Mouse (Mus musculus) left cerebral cortex, adult 11 months (tissue): ENCODE measurements around the gene Ppp1r12b.

Experiments used
- DNase-seq: peaks from one replicate; pipeline ENCODE4 v3.0.0; 2022; ENCODE audit warnings: low spot score

The Ppp1r12b gene

DNA sequence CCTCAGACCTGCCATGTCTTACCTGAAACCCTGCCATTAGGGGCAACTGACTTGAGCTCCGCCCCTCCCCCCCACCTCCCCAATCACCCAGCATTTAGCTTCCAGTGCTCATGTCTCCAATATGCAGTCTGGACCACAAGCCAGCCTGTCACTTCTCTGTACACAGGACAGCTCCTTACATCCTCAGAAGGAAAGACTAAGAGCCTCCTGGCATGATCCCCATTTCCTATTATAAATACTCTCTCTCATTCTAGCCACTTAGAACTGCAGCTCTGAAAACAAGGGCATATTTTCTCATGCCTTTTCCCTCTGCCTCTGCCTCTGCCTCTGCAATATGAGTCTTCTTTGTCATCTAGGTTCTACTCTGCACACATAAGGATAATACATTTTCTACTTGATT is 159.7 kb downstream of the Ppp1r12b start:
- no peak for DNase-seq

GRCm38 (mm10) chr1:134791456-134791855 is 164.3 kb downstream of the Ppp1r12b start:
- no peak for DNase-seq

DNA sequence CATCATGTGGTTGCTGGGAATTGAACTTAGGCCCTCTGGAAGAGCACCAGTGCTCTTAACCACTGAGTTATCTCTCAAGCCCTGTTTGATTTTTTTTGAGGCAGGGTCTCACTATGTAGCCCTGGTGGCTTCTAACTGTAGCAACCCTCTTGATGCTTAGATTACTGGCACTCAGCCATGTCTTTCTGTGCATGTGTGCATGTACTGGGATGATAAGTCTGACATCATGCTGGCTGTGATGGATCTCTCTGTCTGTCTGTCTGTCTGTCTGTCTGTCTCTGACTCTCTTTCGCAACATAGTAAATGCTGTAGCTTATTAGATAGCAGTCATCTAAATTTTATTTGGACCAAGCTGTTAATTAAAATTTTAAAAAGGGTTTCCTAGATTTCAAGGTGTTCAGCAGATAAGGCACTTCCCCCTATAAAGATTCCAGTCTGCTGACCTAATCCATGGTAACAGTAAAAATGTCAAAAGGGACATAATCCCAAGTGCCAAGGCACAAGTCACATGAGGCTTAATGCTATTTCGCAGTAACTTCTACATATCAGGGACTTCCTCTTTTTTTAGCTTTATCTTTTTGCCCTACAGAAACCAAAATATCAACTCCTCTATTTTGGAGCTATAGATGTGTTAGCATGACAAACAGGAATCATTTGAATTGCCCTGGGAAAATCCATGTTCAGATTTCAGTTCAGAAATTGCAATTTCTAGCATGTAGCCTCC is 164.9 kb downstream of the Ppp1r12b start:
- no peak for DNase-seq

DNA sequence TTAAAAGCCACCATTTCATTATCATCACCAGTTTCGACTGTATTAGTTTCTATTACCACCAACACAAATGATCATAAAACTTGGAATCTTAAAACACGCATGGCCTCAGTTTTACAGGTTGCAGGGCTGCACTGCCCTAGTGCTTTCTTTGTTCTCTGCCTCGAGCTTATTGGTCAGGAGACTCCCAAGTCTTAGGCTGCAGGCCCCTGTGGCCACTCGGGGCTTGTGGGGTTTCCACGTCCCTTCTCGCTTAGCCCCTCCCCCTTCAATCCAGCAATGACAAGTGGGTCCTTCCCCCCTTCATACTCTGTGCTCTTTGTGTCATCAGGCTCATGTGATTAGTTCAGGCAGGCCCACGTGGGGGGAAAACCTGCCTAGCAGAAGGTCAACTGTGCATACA is 167.6 kb downstream of the Ppp1r12b start:
- DNase-seq: no peak

- DNase-seq: no peak
Observed at GRCm38 (mm10) chr1:134784911-134785310, 170.8 kb downstream of the Ppp1r12b start.

DNA sequence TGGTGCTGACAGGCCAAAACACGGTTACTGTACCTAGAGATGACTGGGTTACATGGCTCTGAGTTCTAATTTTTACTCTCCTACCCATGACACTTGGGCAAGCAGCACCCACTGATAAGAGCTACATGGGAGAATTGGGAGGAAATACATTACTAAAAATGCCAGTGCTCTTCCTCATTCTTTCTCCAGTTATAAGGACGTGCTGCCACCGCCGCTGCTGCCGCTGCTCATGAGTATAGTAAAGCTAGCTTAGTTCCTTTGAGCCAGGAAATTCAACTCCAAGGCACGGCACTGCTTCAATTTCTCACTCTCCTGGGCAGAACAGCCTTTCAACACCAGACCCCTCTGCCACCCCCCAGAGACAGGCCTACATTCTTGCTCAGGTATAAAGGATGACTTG is 171.3 kb downstream of the Ppp1r12b start:
- no peak for DNase-seq

DNA sequence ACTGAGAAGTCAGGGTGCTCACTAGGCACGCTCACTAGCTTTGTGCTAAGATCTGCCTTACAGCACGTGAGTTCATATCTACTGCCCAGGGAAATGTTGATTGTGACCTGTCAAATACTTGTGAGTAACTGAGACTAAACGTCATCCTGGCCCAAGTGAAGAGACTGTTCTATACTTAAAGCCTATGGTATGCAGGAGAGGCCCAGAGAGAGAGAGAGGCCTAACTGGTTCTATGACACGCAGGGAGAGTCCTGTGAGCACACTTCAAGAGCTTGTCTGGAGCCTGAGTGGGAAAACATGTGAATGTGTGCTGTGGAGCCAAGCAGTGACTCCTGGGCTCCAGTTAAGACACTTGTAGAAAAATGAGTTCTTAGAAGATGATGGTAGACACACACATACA is 171.8 kb downstream of the Ppp1r12b start:
- DNase-seq: no peak

DNA sequence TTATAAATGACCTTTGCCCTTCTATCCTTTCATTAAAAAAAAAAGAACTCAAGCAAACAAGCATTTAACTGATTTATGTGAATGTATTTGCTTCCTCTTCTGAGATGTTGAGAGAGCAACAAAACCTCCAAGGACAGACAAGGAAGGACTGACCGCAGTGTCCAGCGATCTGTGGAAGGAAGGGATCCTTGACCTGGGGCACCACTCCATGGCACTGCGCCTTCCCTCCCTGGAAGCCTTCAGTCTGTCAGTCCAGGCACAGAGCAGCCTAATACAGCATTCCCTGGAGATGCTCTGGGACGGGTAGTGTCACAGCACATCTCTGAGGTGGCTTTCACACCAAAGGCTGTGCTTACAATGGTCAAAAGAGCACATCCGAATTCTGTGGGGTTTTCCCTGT is 172.9 kb downstream of the Ppp1r12b start:
- DNase-seq: no peak

- DNase-seq: no peak
Observed at GRCm38 (mm10) chr1:134777936-134778548, 177.7 kb downstream of the Ppp1r12b start.

DNA sequence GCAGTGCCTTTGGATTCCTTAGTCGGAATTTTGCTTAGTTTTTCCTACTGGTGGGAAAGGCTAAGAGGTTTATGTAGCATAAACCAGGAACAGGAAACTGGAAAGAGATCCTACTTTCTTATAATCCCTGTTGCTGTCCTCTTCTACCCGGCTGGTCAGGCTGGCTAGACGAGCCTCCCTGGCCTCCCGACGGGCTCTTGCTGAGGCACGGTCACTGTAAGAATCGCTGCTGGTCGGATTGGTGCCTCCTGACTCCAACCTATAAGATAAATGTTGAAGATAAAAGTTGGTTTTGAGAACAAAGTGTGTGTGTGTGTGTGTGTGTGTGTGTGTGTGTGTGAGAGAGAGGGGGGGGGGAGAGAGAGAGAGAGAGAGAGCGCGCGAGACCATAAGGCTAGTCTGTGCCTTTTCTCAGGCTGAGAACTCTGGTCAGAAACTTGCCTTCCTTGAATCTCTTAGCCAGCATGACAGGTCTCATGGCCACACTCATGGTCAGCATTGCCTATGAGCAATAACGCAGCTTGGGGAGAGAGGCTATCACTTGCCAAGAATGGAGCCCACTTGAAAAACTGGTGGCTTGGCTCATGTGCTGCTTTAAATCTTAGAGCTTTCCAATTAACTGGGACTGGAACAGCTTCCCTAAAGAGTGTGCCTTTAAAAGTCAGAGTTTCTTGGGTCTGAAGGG is 178.4 kb downstream of the Ppp1r12b start:
- no peak for DNase-seq

- no peak for DNase-seq
Observed at GRCm38 (mm10) chr1:134775631-134776030, 180.1 kb downstream of the Ppp1r12b start.

DNA sequence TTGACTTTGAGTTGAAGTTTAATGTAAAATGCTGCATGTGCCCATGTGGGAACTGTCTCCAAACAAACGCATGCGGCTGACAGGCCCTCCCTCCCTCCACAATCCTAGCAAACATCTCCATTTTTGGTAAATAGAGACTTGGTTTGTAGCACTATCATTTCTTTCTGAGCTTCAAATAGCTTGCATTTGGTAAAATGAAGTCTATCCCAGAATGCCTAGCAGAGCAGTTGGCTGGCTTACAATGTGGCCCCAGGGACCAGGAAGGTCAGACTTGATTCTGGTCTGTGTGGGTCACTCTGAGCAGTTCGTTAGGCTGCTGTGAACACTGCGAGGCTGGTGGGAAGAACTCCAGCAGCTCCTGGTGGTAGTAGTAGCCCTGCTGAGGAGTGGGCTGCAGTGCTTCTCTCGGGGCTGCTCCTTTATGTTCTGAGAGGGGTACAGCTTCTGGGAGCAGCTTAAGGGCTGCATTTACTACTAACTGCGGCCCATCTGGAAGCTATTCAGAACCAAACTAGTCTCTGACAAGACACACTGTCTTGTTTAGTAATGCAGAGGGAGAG is 180.9 kb downstream of the Ppp1r12b start:
- no peak for DNase-seq

- no peak for DNase-seq
Observed at GRCm38 (mm10) chr1:134774247-134774646, 181.5 kb downstream of the Ppp1r12b start.

GRCm38 (mm10) chr1:134773256-134773655 is 182.5 kb downstream of the Ppp1r12b start:
- no peak for DNase-seq

DNA sequence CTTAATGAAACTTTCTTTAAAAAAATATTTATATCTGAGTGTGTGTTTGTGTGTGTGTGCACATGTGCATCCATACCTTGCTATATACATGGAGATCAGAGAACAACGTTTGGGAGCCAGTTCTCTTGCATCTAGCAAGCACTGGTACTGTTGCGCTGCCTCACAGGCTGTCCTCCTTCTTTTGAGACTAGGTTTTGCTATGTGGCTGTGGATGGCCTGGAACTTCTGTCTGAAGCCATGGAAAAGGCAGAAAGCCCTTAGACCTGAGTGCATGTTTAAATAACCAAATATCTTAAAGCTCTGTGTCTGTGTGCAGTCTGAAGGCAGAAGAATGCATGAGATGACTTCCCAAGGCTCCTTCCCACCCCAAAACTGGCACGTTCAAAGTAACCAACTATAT is 182.9 kb downstream of the Ppp1r12b start:
- DNase-seq: no peak

DNA sequence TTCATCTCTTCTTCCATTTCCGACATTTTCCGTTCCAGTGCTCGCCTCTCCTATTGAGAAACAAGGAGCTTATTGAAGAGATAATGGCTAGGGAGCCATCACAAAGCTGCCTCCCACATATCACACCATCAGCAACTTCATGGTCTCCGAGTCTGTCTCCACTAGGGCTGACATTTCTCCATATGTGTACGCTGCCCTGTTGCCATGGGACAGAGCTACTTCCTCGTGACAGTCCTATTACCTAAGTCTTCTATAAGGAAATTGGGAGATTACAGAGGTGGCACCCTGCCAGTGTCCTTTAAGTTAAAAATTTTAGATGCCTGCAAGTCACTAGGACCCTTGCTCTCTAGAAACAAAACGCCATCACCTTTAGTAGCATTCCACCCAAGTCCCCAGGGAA is 183.7 kb downstream of the Ppp1r12b start:
- DNase-seq: no peak

- DNase-seq: no peak
Observed at GRCm38 (mm10) chr1:134771353-134771752, 184.4 kb downstream of the Ppp1r12b start.

- no peak for DNase-seq
Observed at GRCm38 (mm10) chr1:134770312-134770711, 185.4 kb downstream of the Ppp1r12b start.

DNA sequence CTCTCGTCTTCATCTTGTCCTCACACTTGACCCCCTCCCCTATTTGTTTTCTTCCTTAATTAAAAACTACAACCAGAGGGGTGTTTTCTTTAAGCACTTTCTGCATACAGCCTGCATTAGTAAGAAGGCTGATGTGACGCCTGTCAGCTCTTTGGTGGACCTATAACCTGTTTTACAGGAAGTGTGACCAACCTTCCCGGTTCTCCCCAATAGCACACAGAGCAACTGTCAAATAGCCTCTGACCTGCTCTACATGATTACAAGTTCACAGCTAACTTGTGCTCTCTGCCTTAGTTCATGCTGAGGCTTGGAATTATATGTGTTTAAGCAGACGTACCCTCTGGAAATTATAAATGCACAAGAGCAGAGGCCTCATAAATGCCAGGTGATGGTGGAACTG is 189.3 kb downstream of the Ppp1r12b start:
- DNase-seq: no peak

DNA sequence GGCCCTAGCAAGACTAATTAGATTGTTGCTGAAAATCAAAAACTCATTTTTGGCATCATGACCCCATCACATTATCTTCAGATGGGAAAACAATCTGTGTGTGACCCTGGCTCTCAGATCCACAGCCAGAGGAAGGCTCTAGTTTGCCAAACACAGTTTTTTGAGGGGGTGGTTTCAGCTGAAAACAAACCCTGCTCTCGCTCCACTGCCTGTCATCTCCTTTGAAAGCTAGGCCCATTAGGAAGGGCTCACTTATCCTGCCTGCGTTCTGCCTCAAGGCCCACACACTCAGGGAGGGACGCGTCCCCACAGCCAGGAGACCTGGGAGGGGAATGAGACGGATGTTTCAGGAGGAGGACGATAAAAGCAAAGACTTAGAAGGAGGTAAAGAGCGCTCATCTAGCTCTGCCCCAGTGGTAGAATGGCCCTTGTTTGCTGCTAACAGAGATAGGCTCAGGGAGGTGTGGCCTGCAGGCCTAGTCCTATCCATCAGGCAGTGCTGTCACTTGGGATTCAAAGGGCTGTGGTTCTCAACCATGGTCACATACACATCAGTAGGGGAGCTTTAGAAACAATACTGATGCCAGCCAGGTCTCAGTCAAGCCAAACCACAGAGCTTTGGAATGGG is 190.8 kb downstream of the Ppp1r12b start:
- DNase-seq: no peak

DNA sequence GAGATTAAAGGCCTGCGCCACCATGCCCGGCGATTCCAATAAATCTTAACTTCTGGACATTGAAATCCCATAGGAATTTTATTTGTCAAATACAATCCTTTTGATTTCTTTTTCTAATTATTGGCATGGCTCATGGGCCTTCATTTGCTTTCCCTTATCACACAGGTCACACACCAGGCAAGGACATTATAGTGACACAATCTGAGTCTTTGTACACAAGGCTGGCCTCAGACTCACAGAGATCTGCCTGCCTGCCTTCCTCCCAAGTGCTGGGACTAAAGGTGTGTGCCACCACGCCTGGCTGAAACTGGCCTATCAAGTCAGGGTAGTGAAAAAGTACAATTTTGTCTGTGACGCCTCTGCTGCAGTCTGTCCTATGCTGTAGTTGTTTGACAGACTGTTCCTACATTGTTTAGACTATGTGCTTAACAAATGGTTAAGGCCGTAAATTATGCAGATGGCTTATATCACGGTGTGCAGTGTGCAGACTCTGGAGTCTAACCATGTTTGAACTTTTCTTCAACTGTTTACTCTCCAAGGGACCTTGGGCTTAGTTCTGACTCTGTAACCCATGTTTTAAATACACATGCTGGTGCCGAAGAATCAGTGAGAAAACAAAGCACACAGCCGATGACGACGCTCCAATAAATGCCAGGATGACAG is 191.8 kb downstream of the Ppp1r12b start:
- DNase-seq: no peak

DNA sequence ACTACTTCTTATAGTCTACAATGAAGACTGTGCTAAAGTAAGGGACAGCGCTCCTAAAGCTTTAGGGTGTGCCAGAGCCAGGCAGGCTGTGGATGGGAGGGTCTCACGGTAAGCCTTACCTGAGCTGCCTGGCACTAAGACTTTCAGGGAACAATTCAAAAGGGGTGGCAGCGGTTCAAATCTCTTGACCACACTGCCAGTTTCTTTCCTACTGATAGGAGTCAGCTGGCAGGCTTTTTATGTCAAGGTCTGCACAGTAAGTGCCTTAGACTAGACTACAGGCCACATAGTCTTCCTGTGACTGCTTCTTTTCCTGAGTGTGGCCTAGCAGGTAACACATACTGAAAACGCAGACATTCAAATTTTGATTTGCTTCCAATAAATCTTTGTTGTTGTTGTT is 192.5 kb downstream of the Ppp1r12b start:
- no peak for DNase-seq
